ENCODE assay signal across 9 mouse cellular contexts in genomic region chr13:107879535-107879934, GRCm38 (mm10).
DNase-seq lines count a peak whose midpoint lies in the region; ATAC-seq and TF ChIP-seq lines count a peak whose summit lies in the region.
"Had no signal": no experiment of that assay in that cellular context is flagged by ENCODE, and none has a peak within 500 bp of the region (broad histone marks: within the 10 kb centered on the region; RNA-seq: fewer than 3 reads in every experiment).

No protein-coding gene starts in this region.

- peak; percentile 65 for DNase-seq in forebrain, embryonic 14.5 days (ENCODE audit: low spot score)
- no peak for DNase-seq in forebrain, embryonic 10.5 days (ENCODE audit: extremely low spot score, low spot score)
- peak; percentile 25 for DNase-seq in right cerebral cortex, postnatal 14 days
- DNase-seq in right cerebral cortex, adult 18-20 months: no peak
- DNase-seq in kidney, adult 9 months: peak; percentile 68
- DNase-seq in stomach, postnatal 0 days (ENCODE audit: low spot score): peak; percentile 58
- no peak for DNase-seq in embryo, embryonic 11 days
- no peak for DNase-seq in thymus, adult 18-20 months

- peaks cover 19% of the 10 kb centered on the region for H3K4me1 ChIP-seq in forebrain, embryonic 14.5 days (ENCODE audit: control insufficient read depth, insufficient read depth, low read length)
- peaks cover 23% of the 10 kb centered on the region for H3K4me1 ChIP-seq in forebrain, embryonic 10.5 days
- no peaks in the 10 kb centered on the region for H3K4me1 ChIP-seq in stomach, postnatal 0 days (replicated peaks; ENCODE audit: control insufficient read depth, insufficient read depth)

- no peaks in the 10 kb centered on the region; the same call in 1 of the 2 replicates for H3K9me3 ChIP-seq in forebrain, embryonic 14.5 days (replicated peaks; ENCODE audit: control insufficient read depth, low read length)
- H3K9me3 ChIP-seq in forebrain, embryonic 10.5 days: peaks cover 6% of the 10 kb centered on the region
- H3K9me3 ChIP-seq in stomach, postnatal 0 days (ENCODE audit: control insufficient read depth, low read length): no peaks in the 10 kb centered on the region

- 63% methylated on average over 7 of the region's 8 CpGs for WGBS in forebrain, embryonic 14.5 days
- WGBS in forebrain, embryonic 10.5 days: 95% methylated on average over 7 of the region's 8 CpGs
- WGBS in stomach, postnatal 0 days: 46% methylated on average over 7 of the region's 8 CpGs

- H3K4me3 ChIP-seq in forebrain, embryonic 14.5 days (ENCODE audit: low read depth, low read length): no peak overlapping the region
- H3K4me3 ChIP-seq in forebrain, embryonic 10.5 days: no peak overlapping the region
- H3K4me3 ChIP-seq in stomach, postnatal 0 days (ENCODE audit: low read depth, low read length): no peak overlapping the region

- no peak overlapping the region for H3K9ac ChIP-seq in forebrain, embryonic 14.5 days (ENCODE audit: low read length)
- H3K9ac ChIP-seq in stomach, postnatal 0 days (ENCODE audit: low read length): no peak overlapping the region

- no peak for TF ChIP-seq EP300 in stomach, postnatal 0 days (optimal IDR thresholded peaks at IDR 0.05)

- peak; percentile 47; the same call in 1 of the 2 replicates for ATAC-seq in forebrain, embryonic 14.5 days
- ATAC-seq in stomach, postnatal 0 days (ENCODE audit: low FRiP score, low TSS enrichment): no peak; the same call in 1 of the 2 replicates
- ATAC-seq: CD4-positive, CD25-positive, alpha-beta regulatory T cell, adult 4 months had no signal

- H3K27me3 ChIP-seq in forebrain, embryonic 14.5 days (replicated peaks; ENCODE audit: control insufficient read depth, insufficient read depth, low read length): no peaks in the 10 kb centered on the region
- no peaks in the 10 kb centered on the region for H3K27me3 ChIP-seq in forebrain, embryonic 10.5 days (ENCODE audit: poor library complexity, severe bottlenecking)
- no peaks in the 10 kb centered on the region for H3K27me3 ChIP-seq in stomach, postnatal 0 days (ENCODE audit: control insufficient read depth, insufficient read depth, low read length)

- H3K36me3 ChIP-seq in forebrain, embryonic 14.5 days (ENCODE audit: control insufficient read depth, insufficient read depth, low read length): no peaks in the 10 kb centered on the region
- H3K36me3 ChIP-seq in forebrain, embryonic 10.5 days (replicated peaks): peaks cover 13% of the 10 kb centered on the region
- no peaks in the 10 kb centered on the region for H3K36me3 ChIP-seq in stomach, postnatal 0 days (ENCODE audit: control insufficient read depth, insufficient read depth, low read length)

- no peak overlapping the region for H3K4me2 ChIP-seq in forebrain, embryonic 14.5 days (ENCODE audit: low read length)
- H3K4me2 ChIP-seq in stomach, postnatal 0 days (replicated peaks; ENCODE audit: low read depth): no peak overlapping the region

- no peak overlapping the region for H3K27ac ChIP-seq in forebrain, embryonic 14.5 days (ENCODE audit: low read depth, low read length)
- H3K27ac ChIP-seq in forebrain, embryonic 10.5 days: no peak overlapping the region
- H3K27ac ChIP-seq in stomach, postnatal 0 days (replicated peaks): no peak overlapping the region

- no peak for TF ChIP-seq CTCF in stomach, postnatal 0 days (IDR thresholded peaks at IDR 0.05; ENCODE audit: low read depth)

Comparison
In these comparisons a context has a peak if more than half of its experiments do, and no peak if none do; other contexts are left out.
1. DNase-seq: peak in forebrain, embryonic 14.5 days (single experiment), right cerebral cortex, postnatal 14 days (single experiment), kidney, adult 9 months (single experiment) and stomach, postnatal 0 days (single experiment); none in forebrain, embryonic 10.5 days (single experiment), right cerebral cortex, adult 18-20 months (single experiment), embryo, embryonic 11 days (single experiment) and thymus, adult 18-20 months (0 of 2).